Mouse (Mus musculus): ENCODE measurements around the gene Ptprd. TPM values are rescaled to one million over a fixed set of nuclear protein-coding genes. Genes with fewer than 3 reads are reported as not detected.
A peak's percentile ranks its signal among the peaks of the same experiment; 100 is the strongest.

Gene Ptprd
- polyA plus RNA-seq, 1 experiment from 2014 or later, result 5.6 TPM

DNA sequence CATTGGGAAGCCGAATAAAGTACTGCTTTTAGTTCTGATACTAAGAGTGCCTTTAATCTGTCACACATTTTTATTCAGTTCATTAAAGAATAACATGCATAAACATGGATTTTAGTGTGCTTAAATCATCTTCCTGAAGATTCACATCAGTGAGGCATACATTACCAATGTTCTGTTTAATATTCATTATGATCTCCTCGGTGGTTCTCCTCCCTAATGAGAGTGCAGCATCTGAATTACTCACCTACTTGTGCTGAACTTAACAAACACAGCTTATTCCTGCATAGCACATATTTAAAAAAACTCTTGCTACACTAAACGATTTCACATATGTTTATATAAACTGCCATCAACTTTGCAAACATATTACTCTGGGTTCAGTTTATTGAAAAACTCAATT, 698.7 kb downstream of the Ptprd start:
- Histone ChIP-seq H3K27me3 (ENCODE audit: control insufficient read depth, insufficient read depth, low read length) (no peaks in the 10 kb centered on the region), H3K27ac (replicated peaks) (no peak overlapping the region)

GRCm38 (mm10) chr4:77454049-77454448, 757.7 kb downstream of the Ptprd start:
- H3K9ac ChIP-seq (ENCODE audit: low read length), result no peak overlapping the region
- no peaks in the 10 kb centered on the region for H3K36me3 ChIP-seq (ENCODE audit: control insufficient read depth, insufficient read depth, low read length)
- TF ChIP-seq EP300 (optimal IDR thresholded peaks at IDR 0.05) (no peak), CTCF (IDR thresholded peaks at IDR 0.05; ENCODE audit: low read depth) (no peak)
- H3K9me3 ChIP-seq (ENCODE audit: control insufficient read depth, low read length), result no peaks in the 10 kb centered on the region
- no peaks in the 10 kb centered on the region for H3K27me3 ChIP-seq (ENCODE audit: control insufficient read depth, insufficient read depth, low read length)
- no peak overlapping the region for H3K27ac ChIP-seq (replicated peaks)
- no peaks in the 10 kb centered on the region for H3K4me1 ChIP-seq (replicated peaks; ENCODE audit: control insufficient read depth, insufficient read depth)
- no peak for ATAC-seq (ENCODE audit: low FRiP score, low TSS enrichment)
- no peak overlapping the region for H3K4me2 ChIP-seq (replicated peaks; ENCODE audit: low read depth)
- H3K4me3 ChIP-seq (ENCODE audit: low read depth, low read length), result no peak overlapping the region
- 76% methylated on average over 7 of the region's 7 CpGs for WGBS
- no peak for DNase-seq (ENCODE audit: low spot score)

More for the DNA sequence above, 698.7 kb downstream of the Ptprd start:
- Histone ChIP-seq H3K4me2 (replicated peaks; ENCODE audit: low read depth) (no peak overlapping the region), H3K4me1 (replicated peaks; ENCODE audit: control insufficient read depth, insufficient read depth) (no peaks in the 10 kb centered on the region), H3K9me3 (ENCODE audit: control insufficient read depth, low read length) (no peaks in the 10 kb centered on the region), H3K4me3 (ENCODE audit: low read depth, low read length) (no peak overlapping the region), H3K36me3 (ENCODE audit: control insufficient read depth, insufficient read depth, low read length) (no peaks in the 10 kb centered on the region), H3K9ac (ENCODE audit: low read length) (no peak overlapping the region)
- ATAC-seq (ENCODE audit: low FRiP score, low TSS enrichment) (no peak), DNase-seq (ENCODE audit: low spot score) (no peak)
- TF ChIP-seq CTCF (IDR thresholded peaks at IDR 0.05; ENCODE audit: low read depth) (no peak), EP300 (optimal IDR thresholded peaks at IDR 0.05) (no peak)
- WGBS, result 49% methylated on average over 3 of the region's 3 CpGs

- no peak for ATAC-seq (ENCODE audit: low FRiP score, low TSS enrichment)
- no peaks in the 10 kb centered on the region for H3K36me3 ChIP-seq (ENCODE audit: control insufficient read depth, insufficient read depth, low read length)
- DNase-seq (ENCODE audit: low spot score), result no peak
- H3K27me3 ChIP-seq (ENCODE audit: control insufficient read depth, insufficient read depth, low read length), result no peaks in the 10 kb centered on the region
- H3K27ac ChIP-seq (replicated peaks), result no peak overlapping the region
- H3K4me1 ChIP-seq (replicated peaks; ENCODE audit: control insufficient read depth, insufficient read depth), result no peaks in the 10 kb centered on the region
- no peak for TF ChIP-seq EP300 (optimal IDR thresholded peaks at IDR 0.05)
- peak; percentile 40 for TF ChIP-seq CTCF (IDR thresholded peaks at IDR 0.05; ENCODE audit: low read depth)
- 76% methylated on average over 4 of the region's 4 CpGs for WGBS
- no peaks in the 10 kb centered on the region for H3K9me3 ChIP-seq (ENCODE audit: control insufficient read depth, low read length)
- H3K4me2 ChIP-seq (replicated peaks; ENCODE audit: low read depth), result no peak overlapping the region
- no peak overlapping the region for H3K4me3 ChIP-seq (ENCODE audit: low read depth, low read length)
- H3K9ac ChIP-seq (ENCODE audit: low read length), result no peak overlapping the region
Observed at GRCm38 (mm10) chr4:77399146-77399545, 812.6 kb downstream of the Ptprd start.

- no peak for ATAC-seq (ENCODE audit: low FRiP score, low TSS enrichment)
- Histone ChIP-seq H3K9ac (ENCODE audit: low read length) (no peak overlapping the region), H3K27ac (replicated peaks) (no peak overlapping the region), H3K9me3 (ENCODE audit: control insufficient read depth, low read length) (no peaks in the 10 kb centered on the region), H3K4me2 (replicated peaks; ENCODE audit: low read depth) (no peak overlapping the region), H3K27me3 (ENCODE audit: control insufficient read depth, insufficient read depth, low read length) (no peaks in the 10 kb centered on the region), H3K4me1 (replicated peaks; ENCODE audit: control insufficient read depth, insufficient read depth) (no peaks in the 10 kb centered on the region), H3K4me3 (ENCODE audit: low read depth, low read length) (no peak overlapping the region), H3K36me3 (ENCODE audit: control insufficient read depth, insufficient read depth, low read length) (no peaks in the 10 kb centered on the region)
- no peak for TF ChIP-seq CTCF (IDR thresholded peaks at IDR 0.05; ENCODE audit: low read depth)
- TF ChIP-seq EP300 (optimal IDR thresholded peaks at IDR 0.05), result no peak
- DNase-seq (ENCODE audit: low spot score), result no peak
Observed at GRCm38 (mm10) chr4:77361728-77362127, 850.0 kb downstream of the Ptprd start.

DNA sequence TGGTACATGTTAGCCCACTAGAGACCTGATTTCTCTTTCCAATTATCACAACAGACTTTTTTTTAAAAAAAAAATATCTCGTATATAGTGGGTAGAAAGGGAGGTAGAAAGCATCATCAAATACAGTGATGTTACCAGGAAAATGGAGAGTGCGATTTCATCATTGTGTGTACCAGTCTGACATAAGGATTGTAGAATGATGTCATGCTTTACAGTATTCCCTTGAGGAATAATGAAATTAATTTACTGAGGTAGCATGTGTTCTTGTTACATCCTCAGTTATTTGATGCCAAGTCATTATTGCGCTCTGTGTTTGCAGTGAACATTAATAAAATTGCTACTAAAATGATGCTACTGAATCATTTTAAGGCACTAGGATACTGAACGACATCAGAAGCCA, 884.6 kb downstream of the Ptprd start:
- Histone ChIP-seq H3K36me3 (ENCODE audit: control insufficient read depth, insufficient read depth, low read length) (no peaks in the 10 kb centered on the region), H3K9ac (ENCODE audit: low read length) (no peak overlapping the region), H3K27me3 (ENCODE audit: control insufficient read depth, insufficient read depth, low read length) (no peaks in the 10 kb centered on the region), H3K4me3 (ENCODE audit: low read depth, low read length) (no peak overlapping the region), H3K4me2 (replicated peaks; ENCODE audit: low read depth) (no peak overlapping the region), H3K4me1 (replicated peaks; ENCODE audit: control insufficient read depth, insufficient read depth) (no peaks in the 10 kb centered on the region), H3K9me3 (ENCODE audit: control insufficient read depth, low read length) (no peaks in the 10 kb centered on the region), H3K27ac (replicated peaks) (no peak overlapping the region)
- DNase-seq (ENCODE audit: low spot score) (no peak), ATAC-seq (ENCODE audit: low FRiP score, low TSS enrichment) (no peak)
- 79% methylated on average over 4 of the region's 4 CpGs for WGBS
- TF ChIP-seq EP300 (optimal IDR thresholded peaks at IDR 0.05), result no peak
- no peak for TF ChIP-seq CTCF (IDR thresholded peaks at IDR 0.05; ENCODE audit: low read depth)

GRCm38 (mm10) chr4:77317060-77317680, 894.6 kb downstream of the Ptprd start:
- TF ChIP-seq EP300 (optimal IDR thresholded peaks at IDR 0.05) (no peak), CTCF (IDR thresholded peaks at IDR 0.05; ENCODE audit: low read depth) (no peak)
- Histone ChIP-seq H3K4me2 (replicated peaks; ENCODE audit: low read depth) (no peak overlapping the region), H3K4me3 (ENCODE audit: low read depth, low read length) (no peak overlapping the region), H3K27me3 (ENCODE audit: control insufficient read depth, insufficient read depth, low read length) (no peaks in the 10 kb centered on the region), H3K27ac (replicated peaks) (no peak overlapping the region), H3K9ac (ENCODE audit: low read length) (no peak overlapping the region), H3K9me3 (ENCODE audit: control insufficient read depth, low read length) (no peaks in the 10 kb centered on the region), H3K4me1 (replicated peaks; ENCODE audit: control insufficient read depth, insufficient read depth) (no peaks in the 10 kb centered on the region), H3K36me3 (ENCODE audit: control insufficient read depth, insufficient read depth, low read length) (no peaks in the 10 kb centered on the region)
- 44% methylated on average over 10 of the region's 10 CpGs for WGBS
- no peak for ATAC-seq (ENCODE audit: low FRiP score, low TSS enrichment)
- DNase-seq (ENCODE audit: low spot score), result no peak

Data from stomach, postnatal 0 days (tissue).